Mouse (Mus musculus): ENCODE results near the gene Mfn1. TPM values are rescaled to one million over a fixed set of nuclear protein-coding genes. Genes with fewer than 3 reads are reported as not detected.
A peak's percentile ranks its signal among the peaks of the same experiment; 100 is the strongest.

The Mfn1 gene
- polyA plus RNA-seq, 1 experiment: 26.4 TPM

DNA sequence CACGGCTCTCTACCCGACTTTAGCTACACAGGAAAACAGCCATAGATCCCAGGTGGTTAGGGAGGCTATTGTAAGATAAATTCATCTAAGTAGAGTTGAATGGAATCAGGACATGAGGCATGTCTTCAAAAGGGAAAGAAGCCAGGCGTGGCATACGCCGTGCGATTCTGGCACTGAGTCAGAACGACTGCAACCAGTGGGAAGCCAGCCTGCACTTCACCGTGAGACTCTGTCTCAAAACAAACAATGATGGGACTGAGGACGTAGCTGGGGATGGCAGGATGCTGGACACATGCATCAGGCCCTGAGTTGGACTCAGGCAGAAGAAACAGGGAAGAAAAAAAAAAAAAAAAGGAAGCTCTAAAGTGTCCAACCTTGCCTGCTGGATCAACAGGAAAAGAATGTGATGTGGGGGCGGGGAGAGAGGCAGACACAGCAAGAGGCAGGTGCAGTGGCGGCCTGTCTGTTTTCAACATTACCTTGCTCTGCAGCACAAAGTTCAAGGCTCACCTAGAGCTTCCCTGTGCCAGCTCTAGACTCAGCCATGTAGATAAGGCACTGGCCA, 82.4 kb downstream of the Mfn1 start:
- Histone ChIP-seq H3K27me3 (replicated peaks; ENCODE audit: control insufficient read depth, insufficient read depth, low read length) (no peaks in the 10 kb centered on the region), H3K4me3 (ENCODE audit: insufficient read depth, low read depth, low read length) (no peak overlapping the region), H3K4me1 (ENCODE audit: control insufficient read depth, insufficient read depth, low read length) (no peaks in the 10 kb centered on the region), H3K27ac (ENCODE audit: insufficient read depth, low read depth, low read length) (no peak overlapping the region), H3K36me3 (ENCODE audit: control insufficient read depth, insufficient read depth, low read length) (no peaks in the 10 kb centered on the region)
- peak; percentile 14 for DNase-seq
- 68% methylated on average over 11 of the region's 11 CpGs for WGBS
- TF ChIP-seq CTCF (conservative IDR thresholded peaks at IDR 0.05; ENCODE audit: insufficient read depth, insufficient read length, low read depth, low read length): no peak
- no peak for TF ChIP-seq POLR2A (IDR thresholded peaks at IDR 0.05; ENCODE audit: low read depth, low read length)

DNA sequence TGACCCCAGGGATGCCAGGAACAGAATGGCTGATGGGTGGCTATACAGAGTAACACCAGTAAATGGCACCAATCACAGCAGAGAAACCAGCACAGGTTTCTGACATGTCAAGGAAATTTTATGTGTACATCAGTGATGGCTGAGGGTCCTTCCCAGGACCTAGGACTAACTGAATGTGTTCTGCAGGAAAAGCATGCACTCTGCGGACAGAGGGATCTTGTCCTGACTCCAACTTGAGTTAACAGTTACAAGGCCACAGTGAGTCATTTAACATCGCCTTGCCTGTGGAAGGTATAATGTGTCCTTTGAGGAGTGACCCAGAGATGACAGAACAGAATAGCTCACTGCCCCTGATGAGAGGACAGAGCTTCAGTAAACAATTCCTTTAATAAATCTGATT, 85.5 kb downstream of the Mfn1 start:
- Histone ChIP-seq H3K36me3 (ENCODE audit: control insufficient read depth, insufficient read depth, low read length) (no peaks in the 10 kb centered on the region), H3K4me3 (ENCODE audit: insufficient read depth, low read depth, low read length) (no peak overlapping the region), H3K27ac (ENCODE audit: insufficient read depth, low read depth, low read length) (no peak overlapping the region), H3K4me1 (ENCODE audit: control insufficient read depth, insufficient read depth, low read length) (no peaks in the 10 kb centered on the region), H3K27me3 (replicated peaks; ENCODE audit: control insufficient read depth, insufficient read depth, low read length) (no peaks in the 10 kb centered on the region)
- DNase-seq: no peak
- TF ChIP-seq CTCF (conservative IDR thresholded peaks at IDR 0.05; ENCODE audit: insufficient read depth, insufficient read length, low read depth, low read length) (no peak), POLR2A (IDR thresholded peaks at IDR 0.05; ENCODE audit: low read depth, low read length) (no peak)
- WGBS: 67% methylated on average over 2 of the region's 2 CpGs

DNA sequence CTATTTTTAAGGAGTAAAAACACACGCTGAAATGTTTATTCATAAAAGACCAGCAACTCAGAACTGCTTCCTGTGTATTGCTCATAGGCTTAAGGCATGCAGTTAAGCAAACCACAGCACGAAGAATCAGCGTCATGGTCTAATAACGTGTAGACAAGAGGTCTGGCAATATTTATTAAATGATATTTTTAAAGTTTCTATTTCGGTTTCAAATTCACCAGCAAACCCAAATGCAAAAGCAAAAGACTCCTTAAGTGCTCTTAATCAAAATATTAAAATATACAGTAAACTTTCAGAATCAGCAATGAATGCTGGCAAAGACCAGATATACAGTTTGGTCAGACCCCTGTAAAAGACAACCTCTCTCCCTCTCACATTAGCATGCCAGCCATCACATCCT, 86.1 kb downstream of the Mfn1 start:
- peak; percentile 12 for DNase-seq
- TF ChIP-seq CTCF (conservative IDR thresholded peaks at IDR 0.05; ENCODE audit: insufficient read depth, insufficient read length, low read depth, low read length) (no peak), POLR2A (IDR thresholded peaks at IDR 0.05; ENCODE audit: low read depth, low read length) (no peak)
- Histone ChIP-seq H3K4me1 (ENCODE audit: control insufficient read depth, insufficient read depth, low read length) (no peaks in the 10 kb centered on the region), H3K36me3 (ENCODE audit: control insufficient read depth, insufficient read depth, low read length) (no peaks in the 10 kb centered on the region), H3K27ac (ENCODE audit: insufficient read depth, low read depth, low read length) (no peak overlapping the region), H3K27me3 (replicated peaks; ENCODE audit: control insufficient read depth, insufficient read depth, low read length) (no peaks in the 10 kb centered on the region), H3K4me3 (ENCODE audit: insufficient read depth, low read depth, low read length) (peak overlapping the region; percentile 53)
- WGBS: 46% methylated on average over 5 of the region's 5 CpGs

DNA sequence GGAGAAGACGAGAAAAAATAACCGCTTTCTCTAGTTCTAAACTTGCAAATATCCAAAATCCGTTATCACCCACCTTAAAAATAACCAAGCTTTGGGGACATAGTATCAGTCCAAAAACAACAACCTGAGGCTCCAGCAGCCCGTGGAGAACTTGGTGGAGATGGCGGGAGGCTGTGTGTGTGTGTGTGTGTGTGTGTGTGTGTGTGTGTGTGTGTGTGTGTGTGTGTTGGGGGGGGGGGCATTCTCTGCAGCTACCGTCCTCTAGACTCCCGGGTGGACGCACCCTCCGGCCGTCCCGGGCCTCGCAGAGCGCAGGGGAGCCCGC, 86.7 kb downstream of the Mfn1 start:
- TF ChIP-seq POLR2A (IDR thresholded peaks at IDR 0.05; ENCODE audit: low read depth, low read length) (no peak), CTCF (conservative IDR thresholded peaks at IDR 0.05; ENCODE audit: insufficient read depth, insufficient read length, low read depth, low read length) (no peak)
- no peak for DNase-seq
- Histone ChIP-seq H3K27ac (ENCODE audit: insufficient read depth, low read depth, low read length) (no peak overlapping the region), H3K36me3 (ENCODE audit: control insufficient read depth, insufficient read depth, low read length) (no peaks in the 10 kb centered on the region), H3K27me3 (replicated peaks; ENCODE audit: control insufficient read depth, insufficient read depth, low read length) (no peaks in the 10 kb centered on the region), H3K4me1 (ENCODE audit: control insufficient read depth, insufficient read depth, low read length) (no peaks in the 10 kb centered on the region), H3K4me3 (ENCODE audit: insufficient read depth, low read depth, low read length) (peak overlapping the region; percentile 53)
- WGBS: 8% methylated on average over 13 of the region's 14 CpGs

GRCm38 (mm10) chr3:32616331-32617052, 87.2 kb downstream of the Mfn1 start, which contains the start of gene Gnb4:
TSS of gene Gnb4 (minus strand) at chr3:32616585.
- Histone ChIP-seq H3K36me3 (ENCODE audit: control insufficient read depth, insufficient read depth, low read length) (no peaks in the 10 kb centered on the region), H3K4me1 (ENCODE audit: control insufficient read depth, insufficient read depth, low read length) (no peaks in the 10 kb centered on the region), H3K27ac (ENCODE audit: insufficient read depth, low read depth, low read length) (no peak within 1 kb of the TSS), H3K4me3 (ENCODE audit: insufficient read depth, low read depth, low read length) (peak within 1 kb of the TSS; percentile 53), H3K27me3 (replicated peaks; ENCODE audit: control insufficient read depth, insufficient read depth, low read length) (no peaks in the 10 kb centered on the region)
- DNase-seq: peak; percentile 43
- no peak for TF ChIP-seq POLR2A (IDR thresholded peaks at IDR 0.05; ENCODE audit: low read depth, low read length)
- no peak for TF ChIP-seq CTCF (conservative IDR thresholded peaks at IDR 0.05; ENCODE audit: insufficient read depth, insufficient read length, low read depth, low read length)
- 2% methylated on average over 79 of the region's 83 CpGs for WGBS

DNA sequence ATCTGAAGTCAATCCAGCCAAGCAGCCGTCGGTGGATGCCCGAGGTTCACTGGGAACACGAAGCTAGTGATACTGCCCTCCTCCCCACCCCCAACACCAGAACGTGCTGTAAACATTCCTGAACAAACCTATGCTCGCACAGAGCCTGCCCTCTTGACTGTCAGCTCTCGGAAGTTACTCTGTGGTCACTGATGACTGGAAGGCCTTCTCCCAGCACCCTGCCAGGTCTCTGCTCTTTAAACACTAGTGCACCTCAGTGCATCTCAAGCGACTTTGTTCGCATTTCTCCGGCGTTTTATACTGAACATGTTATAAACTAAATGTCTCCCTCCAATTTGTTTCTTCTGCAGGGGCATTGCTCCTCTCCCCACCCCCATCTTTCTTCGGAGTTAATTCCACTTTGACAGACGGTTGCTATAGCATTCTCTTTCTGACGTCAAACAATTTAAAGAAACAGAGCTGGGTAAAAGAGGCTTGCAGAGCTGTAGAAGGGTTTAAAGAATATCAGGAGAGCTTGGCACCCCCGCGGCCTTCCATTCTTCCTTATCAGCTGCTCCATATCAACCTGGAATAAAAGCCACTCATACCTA, 87.9 kb downstream of the Mfn1 start:
- peak overlapping the region; percentile 53 for H3K4me3 ChIP-seq (ENCODE audit: insufficient read depth, low read depth, low read length)
- H3K36me3 ChIP-seq (ENCODE audit: control insufficient read depth, insufficient read depth, low read length): no peaks in the 10 kb centered on the region
- H3K4me1 ChIP-seq (ENCODE audit: control insufficient read depth, insufficient read depth, low read length): no peaks in the 10 kb centered on the region
- WGBS: 33% methylated on average over 16 of the region's 16 CpGs
- no peak for TF ChIP-seq CTCF (conservative IDR thresholded peaks at IDR 0.05; ENCODE audit: insufficient read depth, insufficient read length, low read depth, low read length)
- TF ChIP-seq POLR2A (IDR thresholded peaks at IDR 0.05; ENCODE audit: low read depth, low read length): no peak
- H3K27ac ChIP-seq (ENCODE audit: insufficient read depth, low read depth, low read length): no peak overlapping the region
- H3K27me3 ChIP-seq (replicated peaks; ENCODE audit: control insufficient read depth, insufficient read depth, low read length): no peaks in the 10 kb centered on the region
- peak; percentile 20 for DNase-seq

GRCm38 (mm10) chr3:32621658-32622057, 92.4 kb downstream of the Mfn1 start:
- TF ChIP-seq CTCF (conservative IDR thresholded peaks at IDR 0.05; ENCODE audit: insufficient read depth, insufficient read length, low read depth, low read length) (no peak), POLR2A (IDR thresholded peaks at IDR 0.05; ENCODE audit: low read depth, low read length) (no peak)
- Histone ChIP-seq H3K27me3 (replicated peaks; ENCODE audit: control insufficient read depth, insufficient read depth, low read length) (no peaks in the 10 kb centered on the region), H3K36me3 (ENCODE audit: control insufficient read depth, insufficient read depth, low read length) (no peaks in the 10 kb centered on the region), H3K27ac (ENCODE audit: insufficient read depth, low read depth, low read length) (no peak overlapping the region), H3K4me3 (ENCODE audit: insufficient read depth, low read depth, low read length) (no peak overlapping the region), H3K4me1 (ENCODE audit: control insufficient read depth, insufficient read depth, low read length) (no peaks in the 10 kb centered on the region)
- 93% methylated on average over 1 of the region's 1 CpGs for WGBS
- DNase-seq: no peak

All from kidney, adult 2 months (tissue).